Mouse (Mus musculus) forebrain, embryonic 16.5 days (tissue): Measurements from ENCODE around the gene Vezf1. TPM values are rescaled to one million over a fixed set of nuclear protein-coding genes. Genes with fewer than 3 reads are reported as not detected.
"Not testable (repeated sequence)": the region's sequence is repeated elsewhere in the genome, so short reads cannot be mapped to it uniquely, and the experiment has no call there.

Experiments
- ATAC-seq: fragments of 200-750 bp; cut with Nextera tagmentation; 2 replicates; pipeline ENCODE4 v1.8.0; 2017; ENCODE audit warnings: mild to moderate bottlenecking, moderate library complexity
- H3K27ac ChIP-seq: fragments of 300-500 bp; sonication (generic); 2 replicates; pipeline ENCODE4 v1.5.1; 2014; ENCODE audit warnings: low read length, control low read depth
- H3K27me3 ChIP-seq: fragments of 300-500 bp; sonication (generic); replicated peaks from 2 replicates; pipeline ENCODE4 v1.6.1; 2014; ENCODE audit warnings: low read length; ENCODE audit not compliant: control insufficient read depth, insufficient read depth
- H3K36me3 ChIP-seq: fragments of 300-500 bp; sonication (generic); 2 replicates; pipeline ENCODE4 v1.6.1; 2014; ENCODE audit not compliant: control insufficient read depth, insufficient read depth
- H3K4me1 ChIP-seq: fragments of 300-500 bp; sonication (generic); replicated peaks from 2 replicates; pipeline ENCODE4 v1.6.1; 2014; ENCODE audit warnings: low read length; ENCODE audit not compliant: control insufficient read depth, insufficient read depth
- H3K4me2 ChIP-seq: fragments of 300-500 bp; sonication (generic); 2 replicates; pipeline ENCODE4 v1.6.1; 2014; ENCODE audit warnings: mild to moderate bottlenecking, low read length, control low read depth
- H3K4me3 ChIP-seq: fragments of 300-500 bp; sonication (generic); replicated peaks from 2 replicates; pipeline ENCODE4 v1.5.1; 2014; ENCODE audit warnings: mild to moderate bottlenecking, low read length, control low read depth
- H3K9ac ChIP-seq: fragments of 300-500 bp; sonication (generic); replicated peaks from 2 replicates; pipeline ENCODE4 v1.6.1; 2014; ENCODE audit warnings: low read depth, low read length, control low read depth
- H3K9me3 ChIP-seq: fragments of 300-500 bp; sonication (generic); 2 replicates; pipeline ENCODE4 v1.6.1; 2016; ENCODE audit warnings: low read length; ENCODE audit not compliant: control insufficient read depth
- WGBS: fragments of 180-500 bp; shearing (Covaris S2); extraction: QIAGEN DNeasy Blood & Tissue Kit; methylation state at CpG from one replicate; pipeline ENCODE4 v1.1.7; 2014; 5-methylcytosine and 5-hydroxymethylcytosine counted together
- polyA plus RNA-seq: library from polyadenylated mRNA; unstranded; fragments of >200 nt; fragmentation: Nextera tagmentation; extraction: Ambion mirVana; gene quantifications from 2 replicates; pipeline ENCODE4 v1.2.1, GENCODE M21; 2015

The Vezf1 gene
- polyA plus RNA-seq, 1 experiment from 2014 or later: 59.7 TPM

GRCm38 (mm10) chr11:88037386-88037785, 30.7 kb upstream of the Vezf1 start:
- WGBS: 85% methylated on average over 3 of the region's 3 CpGs
- Histone ChIP-seq H3K9ac (no peak overlapping the region), H3K9me3 (no peaks in the 10 kb centered on the region), H3K4me3 (no peak overlapping the region), H3K4me2 (no peak overlapping the region), H3K27me3 (no peaks in the 10 kb centered on the region), H3K4me1 (peaks cover 7% of the 10 kb centered on the region; the same call in 1 of the 2 replicates), H3K27ac (no peak overlapping the region), H3K36me3 (no peaks in the 10 kb centered on the region)
- ATAC-seq: no peak

DNA sequence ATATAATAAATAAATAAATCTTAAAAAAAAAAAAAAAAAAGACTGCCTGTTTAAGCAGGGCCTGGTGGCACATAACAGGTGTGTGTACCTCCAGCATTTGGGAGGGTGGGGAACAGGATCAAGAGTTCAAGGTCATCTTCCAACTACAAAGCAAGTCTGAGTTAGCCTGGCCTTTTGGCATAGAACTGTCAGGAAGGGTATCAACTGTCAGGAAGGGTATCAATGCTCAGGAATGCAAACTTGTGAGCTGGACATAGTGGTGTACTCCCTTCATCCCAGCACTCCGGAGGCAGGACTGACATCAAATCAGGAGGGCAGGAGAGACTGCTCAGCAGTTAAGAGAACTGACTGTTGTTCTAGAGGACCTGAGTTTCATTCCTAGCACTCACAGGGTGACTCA, 29.0 kb upstream of the Vezf1 start:
- Histone ChIP-seq H3K27ac (no peak overlapping the region), H3K9me3 (no peaks in the 10 kb centered on the region), H3K4me3 (no peak overlapping the region), H3K36me3 (no peaks in the 10 kb centered on the region), H3K4me1 (peaks cover 3% of the 10 kb centered on the region; the same call in 1 of the 2 replicates), H3K4me2 (no peak overlapping the region), H3K27me3 (no peaks in the 10 kb centered on the region), H3K9ac (no peak overlapping the region)
- ATAC-seq: no peak
- WGBS: 100% methylated on average over 1 of the region's 1 CpGs

DNA sequence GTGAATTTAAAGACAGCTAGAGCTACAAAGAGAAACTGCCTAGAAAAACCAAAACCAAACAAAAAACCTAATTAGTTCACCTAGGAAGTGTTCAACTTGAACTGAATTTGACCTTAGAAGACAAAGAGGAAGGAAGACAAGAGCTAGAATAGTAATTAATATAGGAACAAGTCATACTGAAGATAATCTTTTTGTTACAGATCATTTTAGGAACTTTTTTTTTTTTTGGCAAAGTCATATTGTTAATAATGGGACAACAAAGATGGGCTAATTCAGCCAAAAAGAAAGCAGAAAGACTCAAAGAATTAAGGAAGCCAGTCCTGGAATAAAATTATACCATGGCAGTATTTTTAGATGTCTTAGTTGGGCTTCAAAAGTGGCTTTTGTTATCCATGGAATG, 23.8 kb upstream of the Vezf1 start:
- peaks cover 13% of the 10 kb centered on the region for H3K4me1 ChIP-seq
- H3K27me3 ChIP-seq: no peaks in the 10 kb centered on the region
- H3K9me3 ChIP-seq: no peaks in the 10 kb centered on the region
- no peaks in the 10 kb centered on the region for H3K36me3 ChIP-seq
- no peak overlapping the region for H3K9ac ChIP-seq
- no peak overlapping the region for H3K4me3 ChIP-seq
- no peak for ATAC-seq
- H3K27ac ChIP-seq: no peak overlapping the region
- no peak overlapping the region for H3K4me2 ChIP-seq

DNA sequence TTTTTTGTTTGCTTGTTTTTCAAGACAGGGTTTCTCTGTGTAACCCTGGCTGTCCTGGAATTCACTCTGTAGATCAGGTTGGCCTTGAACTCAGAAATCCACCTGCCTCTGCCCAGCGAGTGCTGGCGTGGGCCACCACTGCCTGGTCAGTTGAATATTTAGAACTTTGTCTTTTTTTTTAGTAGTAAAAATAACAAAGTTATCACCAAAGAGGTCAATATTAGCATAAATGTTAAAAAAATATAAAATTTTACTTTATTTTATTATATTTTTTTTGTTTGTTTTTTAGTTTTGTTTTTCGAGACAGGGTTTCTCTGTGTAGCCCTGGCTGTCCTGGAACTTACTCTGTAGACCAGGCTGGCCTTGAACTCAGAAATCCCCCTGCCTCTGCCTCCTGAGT, 22.9 kb upstream of the Vezf1 start:
- WGBS: 94% methylated on average over 3 of the region's 3 CpGs

GRCm38 (mm10) chr11:88045878-88046277, 22.2 kb upstream of the Vezf1 start:
- Histone ChIP-seq H3K27ac (no peak overlapping the region), H3K36me3 (peaks cover 6% of the 10 kb centered on the region), H3K27me3 (no peaks in the 10 kb centered on the region), H3K4me1 (peaks cover 23% of the 10 kb centered on the region), H3K9me3 (no peaks in the 10 kb centered on the region), H3K9ac (no peak overlapping the region), H3K4me3 (no peak overlapping the region), H3K4me2 (no peak overlapping the region; the same call in 1 of the 2 replicates)
- WGBS: 89% methylated on average over 4 of the region's 4 CpGs
- ATAC-seq: no peak

More for the DNA sequence above, 22.9 kb upstream of the Vezf1 start:
- H3K9me3 ChIP-seq, H3K36me3 ChIP-seq, H3K27me3 ChIP-seq, H3K9ac ChIP-seq, H3K4me3 ChIP-seq, H3K27ac ChIP-seq, H3K4me2 ChIP-seq, ATAC-seq: not testable (repeated sequence)
- H3K4me1 ChIP-seq: peaks cover 20% of the 10 kb centered on the region

GRCm38 (mm10) chr11:88046323-88046937, 21.6 kb upstream of the Vezf1 start:
- no peaks in the 10 kb centered on the region for H3K9me3 ChIP-seq
- H3K4me3 ChIP-seq: peak overlapping the region; percentile 98
- H3K27ac ChIP-seq: peak overlapping the region; percentile 97
- H3K4me2 ChIP-seq: peak overlapping the region; percentile 57
- WGBS: 51% methylated on average over 17 of the region's 17 CpGs
- H3K27me3 ChIP-seq: no peaks in the 10 kb centered on the region
- H3K9ac ChIP-seq: peak overlapping the region; percentile 91
- peaks cover 27% of the 10 kb centered on the region for H3K4me1 ChIP-seq
- no peak for ATAC-seq
- H3K36me3 ChIP-seq: peaks cover 6% of the 10 kb centered on the region

- Histone ChIP-seq H3K4me1 (peaks cover 27% of the 10 kb centered on the region), H3K36me3 (peaks cover 6% of the 10 kb centered on the region), H3K27ac (peak within 1 kb of the TSS; percentile 97), H3K27me3 (no peaks in the 10 kb centered on the region), H3K4me3 (peak within 1 kb of the TSS; percentile 98), H3K4me2 (peak within 1 kb of the TSS; percentile 80), H3K9ac (peak within 1 kb of the TSS; percentile 91), H3K9me3 (no peaks in the 10 kb centered on the region)
- ATAC-seq: peak; percentile 92
- WGBS: under 1% methylated on average over 60 of the region's 60 CpGs
Measured at GRCm38 (mm10) chr11:88046944-88047794, 20.9 kb upstream of the Vezf1 start, which contains the start of gene Srsf1. TSS of gene Srsf1 (plus strand) at chr11:88047373.

GRCm38 (mm10) chr11:88047871-88048531, 20.1 kb upstream of the Vezf1 start:
- Histone ChIP-seq H3K4me2 (peak overlapping the region; percentile 80), H3K27ac (peak overlapping the region; percentile 97), H3K36me3 (peaks cover 6% of the 10 kb centered on the region), H3K9me3 (no peaks in the 10 kb centered on the region), H3K4me3 (peak overlapping the region; percentile 98), H3K9ac (peak overlapping the region; percentile 91), H3K4me1 (peaks cover 28% of the 10 kb centered on the region), H3K27me3 (no peaks in the 10 kb centered on the region)
- peak; percentile 76 for ATAC-seq
- 0% methylated on average over 69 of the region's 76 CpGs for WGBS
